Mouse (Mus musculus) CD4-positive, CD25-positive, alpha-beta regulatory T cell, adult 9 weeks (primary cell): ENCODE results near the gene Abi2. TPM values are rescaled to one million over a fixed set of nuclear protein-coding genes. Genes with fewer than 3 reads are reported as not detected.

Source experiments
- polyA plus RNA-seq: library from polyadenylated mRNA; unstranded; fragments of 100-300 nt; shearing (Covaris generic); gene quantifications from one replicate; pipeline ENCODE4 v1.2.1, GENCODE M21; 2017

The Abi2 gene
- 18.9 TPM for polyA plus RNA-seq

GRCm38 (mm10) chr1:60409168-60409828, at the start of gene Abi2:
Abi2 (plus strand) TSS chr1:60409619.

Other genes with a start within 250 kb of the Abi2 start
- 14.3 TPM for gene Nbeal1, start 229.0 kb upstream of the Abi2 start, polyA plus RNA-seq
- gene Cyp20a1, start 66.3 kb upstream of the Abi2 start, polyA plus RNA-seq = 17.9 TPM
- 2.5 TPM for gene Raph1, start 157.5 kb downstream of the Abi2 start, polyA plus RNA-seq